Mouse (Mus musculus) spleen, adult 2 months (tissue): ENCODE data around the gene Arxes2. TPM values are rescaled to one million over a fixed set of nuclear protein-coding genes. Genes with fewer than 3 reads are reported as not detected.

Experiments
- DNase-seq, 2 experiments: peaks; one replicate each; pipeline versions ENCODE4 v3.0.0 to v3.0.0-alpha.2; 2012 to 2021; ENCODE audit warnings: low spot score in 2 of 2, low read depth in 1 of 2
- H3K27ac ChIP-seq: fragments of 200-500 bp; 2 replicates; pipeline ENCODE4 v1.5.1; 2012; ENCODE audit warnings: low read length, inconsistent platforms; ENCODE audit not compliant: insufficient read depth
- H3K27me3 ChIP-seq: fragments of 200-500 bp; 2 replicates; pipeline ENCODE4 v1.6.1; 2012; ENCODE audit warnings: mild to moderate bottlenecking, moderate library complexity, low read length, inconsistent platforms; ENCODE audit not compliant: control insufficient read depth, insufficient read depth
- H3K36me3 ChIP-seq: fragments of 200-500 bp; 2 replicates; pipeline ENCODE4 v1.6.1; 2012; ENCODE audit warnings: mild to moderate bottlenecking, low read length, inconsistent platforms; ENCODE audit not compliant: control insufficient read depth, insufficient read depth
- H3K4me1 ChIP-seq: fragments of 200-500 bp; 2 replicates; pipeline ENCODE4 v1.6.1; 2011; ENCODE audit warnings: inconsistent platforms; ENCODE audit not compliant: control insufficient read depth, insufficient read depth, insufficient read length
- H3K4me3 ChIP-seq: fragments of 200-500 bp; 2 replicates; pipeline ENCODE4 v1.5.1; 2011; ENCODE audit warnings: mild to moderate bottlenecking, inconsistent platforms; ENCODE audit not compliant: insufficient read depth, insufficient read length; ENCODE audit errors: extremely low read depth
- CTCF ChIP-seq: fragments of 200-500 bp; IDR thresholded peaks from 2 replicates; pipeline ENCODE4 v1.5.1; 2011; ENCODE audit warnings: mild to moderate bottlenecking, inconsistent platforms; ENCODE audit not compliant: insufficient read depth, insufficient read length, insufficient replicate concordance; ENCODE audit errors: extremely low read depth
- POLR2A ChIP-seq: fragments of 200-500 bp; IDR thresholded peaks from 2 replicates; pipeline ENCODE4 v1.6.1; 2011; ENCODE audit warnings: low read depth, low read length, inconsistent platforms
- WGBS: fragments of 180-500 bp; shearing (Covaris S2); methylation state at CpG from one replicate; pipeline ENCODE4 v1.1.7; 2018; 5-methylcytosine and 5-hydroxymethylcytosine counted together
- polyA plus RNA-seq: library from polyadenylated mRNA; depleted of rRNA; stranded (reverse); fragments of >200 nt; gene quantifications from 2 replicates; pipeline ENCODE4 v1.2.3, GENCODE M21; 2012

The Arxes2 gene
- polyA plus RNA-seq, 1 experiment: 1.2 TPM

- TF ChIP-seq POLR2A (no peak), CTCF (no peak)
- Histone ChIP-seq H3K36me3 (no peaks in the 10 kb centered on the region), H3K27me3 (no peaks in the 10 kb centered on the region), H3K4me3 (no peak overlapping the region), H3K27ac (no peak overlapping the region), H3K4me1 (no peaks in the 10 kb centered on the region)
- WGBS: 78% methylated on average over 2 of the region's 2 CpGs
- DNase-seq: no peak
Measured at GRCm38 (mm10) chrX:135962342-135962741, 31.3 kb upstream of the Arxes2 start.

- H3K27ac ChIP-seq: no peak overlapping the region
- no peaks in the 10 kb centered on the region for H3K27me3 ChIP-seq
- no peak overlapping the region for H3K4me3 ChIP-seq
- no peak for DNase-seq
- no peak for TF ChIP-seq CTCF
- no peak for TF ChIP-seq POLR2A
- H3K36me3 ChIP-seq: no peaks in the 10 kb centered on the region
- 80% methylated on average over 6 of the region's 6 CpGs for WGBS
- no peaks in the 10 kb centered on the region for H3K4me1 ChIP-seq
Measured at GRCm38 (mm10) chrX:135963130-135963529, 30.5 kb upstream of the Arxes2 start.

GRCm38 (mm10) chrX:135963629-135964028 lies 30.0 kb upstream of the Arxes2 start:
- Histone ChIP-seq H3K36me3 (no peaks in the 10 kb centered on the region), H3K27ac (no peak overlapping the region), H3K27me3 (no peaks in the 10 kb centered on the region), H3K4me3 (no peak overlapping the region), H3K4me1 (no peaks in the 10 kb centered on the region)
- no peak for DNase-seq
- WGBS: 24% methylated on average over 3 of the region's 3 CpGs
- TF ChIP-seq POLR2A (no peak), CTCF (no peak)

- H3K27ac ChIP-seq: no peak overlapping the region
- no peaks in the 10 kb centered on the region for H3K4me1 ChIP-seq
- no peak for DNase-seq
- 81% methylated on average over 10 of the region's 10 CpGs for WGBS
- no peaks in the 10 kb centered on the region for H3K27me3 ChIP-seq
- no peaks in the 10 kb centered on the region for H3K36me3 ChIP-seq
- H3K4me3 ChIP-seq: no peak overlapping the region
- no peak for TF ChIP-seq POLR2A
- no peak for TF ChIP-seq CTCF
Measured at GRCm38 (mm10) chrX:135973597-135974423, 19.8 kb upstream of the Arxes2 start.

- Histone ChIP-seq H3K4me3 (no peak overlapping the region), H3K27me3 (no peaks in the 10 kb centered on the region), H3K27ac (no peak overlapping the region), H3K36me3 (no peaks in the 10 kb centered on the region), H3K4me1 (no peaks in the 10 kb centered on the region)
- DNase-seq: no peak
- TF ChIP-seq CTCF (no peak), POLR2A (no peak)
- WGBS: 68% methylated on average over 20 of the region's 20 CpGs
Measured at GRCm38 (mm10) chrX:135974424-135975225, 19.0 kb upstream of the Arxes2 start.

- H3K27me3 ChIP-seq: no peaks in the 10 kb centered on the region
- TF ChIP-seq POLR2A: no peak
- TF ChIP-seq CTCF: no peak
- WGBS: 26% methylated on average over 8 of the region's 8 CpGs
- no peaks in the 10 kb centered on the region for H3K36me3 ChIP-seq
- no peaks in the 10 kb centered on the region for H3K4me1 ChIP-seq
- DNase-seq: peak; percentile 2 to 31
- H3K27ac ChIP-seq: no peak overlapping the region
- H3K4me3 ChIP-seq: no peak overlapping the region
Measured at GRCm38 (mm10) chrX:135975226-135975552, 18.4 kb upstream of the Arxes2 start.
